Mouse (Mus musculus) bone marrow, adult 2 months (tissue): Measurements from ENCODE around the gene Mrgprd.

Experiments used
- CTCF ChIP-seq: fragments of 200-500 bp; IDR thresholded peaks from 2 replicates; pipeline ENCODE4 v1.5.1; 2011; ENCODE audit warnings: low read length, control low read depth; ENCODE audit not compliant: control insufficient read depth, insufficient read depth
- POLR2A ChIP-seq: fragments of 200-500 bp; IDR thresholded peaks from 2 replicates; pipeline ENCODE4 v1.6.1; 2011; ENCODE audit warnings: low read depth, mild to moderate bottlenecking, control low read depth, low read length, borderline replicate concordance; ENCODE audit not compliant: control insufficient read depth

GRCm38 (mm10) chr7:145337889-145338288, 23.3 kb downstream of the Mrgprd start:
- no peak for TF ChIP-seq CTCF
- TF ChIP-seq POLR2A = no peak
